Mouse (Mus musculus) midbrain, postnatal 0 days (tissue): ENCODE data around the gene Dph6. TPM values are rescaled to one million over a fixed set of nuclear protein-coding genes. Genes with fewer than 3 reads are reported as not detected.

Source experiments
- ATAC-seq: fragments of 200-750 bp; cut with Nextera tagmentation; 2 replicates; pipeline ENCODE4 v1.8.0; 2017; ENCODE audit warnings: moderate number of reproducible peaks, mild to moderate bottlenecking, moderate TSS enrichment, moderate library complexity; ENCODE audit not compliant: low FRiP score
- DNase-seq: peaks from one replicate; pipeline ENCODE4 v3.0.0-alpha.2; 2015; ENCODE audit warnings: low spot score
- H3K27ac ChIP-seq: fragments of 300-500 bp; sonication (generic); 2 replicates; pipeline ENCODE4 v1.5.1; 2014; ENCODE audit warnings: low read depth, mild to moderate bottlenecking, low read length, mixed read lengths
- H3K27me3 ChIP-seq: fragments of 300-500 bp; sonication (generic); 2 replicates; pipeline ENCODE4 v1.6.1; 2014; ENCODE audit warnings: low read length, control low read depth, mixed read lengths; ENCODE audit not compliant: insufficient read depth
- H3K36me3 ChIP-seq: fragments of 300-500 bp; sonication (generic); 2 replicates; pipeline ENCODE4 v1.6.1; 2014; ENCODE audit warnings: low read length, control low read depth, mixed read lengths; ENCODE audit not compliant: insufficient read depth
- H3K4me1 ChIP-seq: fragments of 300-500 bp; sonication (generic); 2 replicates; pipeline ENCODE4 v1.6.1; 2014; ENCODE audit warnings: mild to moderate bottlenecking, control low read depth, antibody characterized with exemption, low read length, mixed read lengths; ENCODE audit not compliant: insufficient read depth
- H3K4me2 ChIP-seq: fragments of 300-500 bp; sonication (generic); 2 replicates; pipeline ENCODE4 v1.6.1; 2014; ENCODE audit warnings: low read depth, mild to moderate bottlenecking, low read length, mixed read lengths; ENCODE audit not compliant: poor library complexity, severe bottlenecking
- H3K4me3 ChIP-seq: fragments of 300-500 bp; sonication (generic); 2 replicates; pipeline ENCODE4 v1.5.1; 2014; ENCODE audit warnings: low read depth, mild to moderate bottlenecking, low read length, moderate library complexity
- H3K9ac ChIP-seq: fragments of 300-500 bp; sonication (generic); replicated peaks from 2 replicates; pipeline ENCODE4 v1.6.1; 2014; ENCODE audit warnings: mild to moderate bottlenecking, low read length, moderate library complexity, mixed read lengths; ENCODE audit not compliant: poor library complexity, severe bottlenecking
- H3K9me3 ChIP-seq: fragments of 300-500 bp; sonication (generic); 2 replicates; pipeline ENCODE4 v1.6.1; 2016; ENCODE audit warnings: low read length, control low read depth
- CTCF ChIP-seq: IDR thresholded peaks from 2 replicates; pipeline ENCODE4 v1.5.1; 2016; ENCODE audit warnings: antibody characterized with exemption, mild to moderate bottlenecking
- WGBS: fragments of 180-500 bp; shearing (Covaris S2); extraction: QIAGEN DNeasy Blood & Tissue Kit; methylation state at CpG from one replicate; pipeline ENCODE4 v1.1.7; 2014; 5-methylcytosine and 5-hydroxymethylcytosine counted together
- polyA plus RNA-seq: library from polyadenylated mRNA; unstranded; fragments of >200 nt; fragmentation: Nextera tagmentation; extraction: Ambion mirVana; gene quantifications from 2 replicates; pipeline ENCODE4 v1.2.1, GENCODE M21; 2015
- total RNA-seq: library from RNA; depleted of rRNA; stranded (reverse); fragments of >200 nt; gene quantifications from 2 replicates; pipeline ENCODE4 v1.2.3, GENCODE M21; 2014

Dph6 gene
- total and polyA plus RNA-seq, 2 experiments from 2014 or later = 11.0 to 14.6 TPM

- Histone ChIP-seq H3K9me3 (no peaks in the 10 kb centered on the region), H3K36me3 (no peaks in the 10 kb centered on the region), H3K4me1 (no peaks in the 10 kb centered on the region), H3K4me2 (no peak overlapping the region), H3K27ac (no peak overlapping the region), H3K4me3 (no peak overlapping the region), H3K27me3 (no peaks in the 10 kb centered on the region), H3K9ac (no peak overlapping the region)
- TF ChIP-seq CTCF = no peak
- no peak for ATAC-seq
- 88% methylated on average over 5 of the region's 5 CpGs for WGBS
- DNase-seq = no peak
Measured at GRCm38 (mm10) chr2:114531010-114531756, 123.6 kb downstream of the Dph6 start.

GRCm38 (mm10) chr2:114520414-114520813 lies 134.3 kb downstream of the Dph6 start:
- Histone ChIP-seq H3K27me3 (no peaks in the 10 kb centered on the region), H3K9ac (no peak overlapping the region), H3K4me1 (no peaks in the 10 kb centered on the region), H3K4me3 (no peak overlapping the region), H3K9me3 (no peaks in the 10 kb centered on the region), H3K4me2 (no peak overlapping the region), H3K36me3 (no peaks in the 10 kb centered on the region), H3K27ac (no peak overlapping the region)
- DNase-seq (peak; percentile 11), ATAC-seq (no peak)
- 85% methylated on average over 5 of the region's 5 CpGs for WGBS
- TF ChIP-seq CTCF = no peak

- no peak overlapping the region for H3K4me3 ChIP-seq
- no peak for TF ChIP-seq CTCF
- H3K4me2 ChIP-seq = no peak overlapping the region
- DNase-seq = no peak
- H3K4me1 ChIP-seq = no peaks in the 10 kb centered on the region
- no peaks in the 10 kb centered on the region for H3K9me3 ChIP-seq
- H3K9ac ChIP-seq = no peak overlapping the region
- H3K27me3 ChIP-seq = no peaks in the 10 kb centered on the region
- WGBS = 92% methylated on average over 3 of the region's 3 CpGs
- H3K27ac ChIP-seq = no peak overlapping the region
- ATAC-seq = no peak
- no peaks in the 10 kb centered on the region for H3K36me3 ChIP-seq
Measured at GRCm38 (mm10) chr2:114519907-114520306, 134.9 kb downstream of the Dph6 start.

- WGBS = 48% methylated on average over 3 of the region's 3 CpGs
- DNase-seq (peak; percentile 1), ATAC-seq (no peak)
- TF ChIP-seq CTCF = no peak
- no peak overlapping the region for H3K9ac ChIP-seq
- no peaks in the 10 kb centered on the region for H3K36me3 ChIP-seq
- H3K27ac ChIP-seq = no peak overlapping the region
- no peaks in the 10 kb centered on the region for H3K27me3 ChIP-seq
- H3K4me3 ChIP-seq = no peak overlapping the region
- H3K9me3 ChIP-seq = no peaks in the 10 kb centered on the region
- H3K4me2 ChIP-seq = no peak overlapping the region
- no peaks in the 10 kb centered on the region for H3K4me1 ChIP-seq
Measured at GRCm38 (mm10) chr2:114492398-114492797, 162.4 kb downstream of the Dph6 start.

- H3K4me2 ChIP-seq = no peak overlapping the region
- no peak for TF ChIP-seq CTCF
- no peaks in the 10 kb centered on the region for H3K4me1 ChIP-seq
- no peaks in the 10 kb centered on the region for H3K27me3 ChIP-seq
- 81% methylated on average over 3 of the region's 3 CpGs for WGBS
- H3K9ac ChIP-seq = no peak overlapping the region
- peak; percentile 1 for DNase-seq
- no peaks in the 10 kb centered on the region for H3K9me3 ChIP-seq
- H3K36me3 ChIP-seq = no peaks in the 10 kb centered on the region
- H3K4me3 ChIP-seq = no peak overlapping the region
- no peak for ATAC-seq
- H3K27ac ChIP-seq = no peak overlapping the region
Measured at GRCm38 (mm10) chr2:114491907-114492306, 162.9 kb downstream of the Dph6 start.

- no peaks in the 10 kb centered on the region for H3K36me3 ChIP-seq
- H3K27me3 ChIP-seq = no peaks in the 10 kb centered on the region
- no peak for ATAC-seq
- no peak for TF ChIP-seq CTCF
- H3K27ac ChIP-seq = no peak overlapping the region
- H3K9ac ChIP-seq = no peak overlapping the region
- H3K9me3 ChIP-seq = no peaks in the 10 kb centered on the region
- no peak for DNase-seq
- H3K4me1 ChIP-seq = no peaks in the 10 kb centered on the region
- no peak overlapping the region for H3K4me2 ChIP-seq
- H3K4me3 ChIP-seq = no peak overlapping the region
Measured at GRCm38 (mm10) chr2:114486980-114487379, 167.8 kb downstream of the Dph6 start.
